Mouse (Mus musculus): ENCODE data around the gene Sult2b1. TPM values are rescaled to one million over a fixed set of nuclear protein-coding genes. Genes with fewer than 3 reads are reported as not detected.

Sult2b1 gene
- polyA plus RNA-seq, 1 experiment from 2014 or later: 1.7 TPM

DNA sequence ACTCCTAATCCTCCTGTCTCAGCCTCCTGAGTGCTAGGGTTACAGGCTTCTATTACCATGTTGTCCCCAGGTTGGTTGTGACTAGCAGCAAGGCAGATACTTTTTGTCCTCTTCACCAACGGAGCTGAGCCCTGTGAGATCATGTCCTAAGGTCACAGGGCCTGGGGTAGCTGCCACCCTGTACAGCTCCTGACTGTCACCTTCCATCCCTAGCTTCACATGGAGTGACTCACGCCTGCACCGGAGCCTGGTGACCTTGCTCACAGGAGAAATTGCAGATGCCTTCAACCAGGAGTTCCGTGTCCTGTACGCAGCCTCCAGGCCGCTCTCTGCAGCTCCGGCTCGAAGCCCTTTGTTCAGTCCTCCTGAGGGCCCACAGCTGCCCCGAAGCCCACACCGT, 58.0 kb downstream of the Sult2b1 start:
- no peak for DNase-seq (ENCODE audit: low spot score)
- H3K36me3 ChIP-seq (replicated peaks): peaks cover 87% of the 10 kb centered on the region
- H3K27me3 ChIP-seq (replicated peaks; ENCODE audit: low read depth, poor library complexity, severe bottlenecking): no peaks in the 10 kb centered on the region
- peaks cover 21% of the 10 kb centered on the region for H3K4me1 ChIP-seq
- no peaks in the 10 kb centered on the region for H3K9me3 ChIP-seq
- WGBS: 94% methylated on average over 10 of the region's 10 CpGs
- no peak overlapping the region for H3K27ac ChIP-seq (replicated peaks)
- H3K4me3 ChIP-seq: peak overlapping the region; percentile 13; the same call in 1 of the 2 replicates

DNA sequence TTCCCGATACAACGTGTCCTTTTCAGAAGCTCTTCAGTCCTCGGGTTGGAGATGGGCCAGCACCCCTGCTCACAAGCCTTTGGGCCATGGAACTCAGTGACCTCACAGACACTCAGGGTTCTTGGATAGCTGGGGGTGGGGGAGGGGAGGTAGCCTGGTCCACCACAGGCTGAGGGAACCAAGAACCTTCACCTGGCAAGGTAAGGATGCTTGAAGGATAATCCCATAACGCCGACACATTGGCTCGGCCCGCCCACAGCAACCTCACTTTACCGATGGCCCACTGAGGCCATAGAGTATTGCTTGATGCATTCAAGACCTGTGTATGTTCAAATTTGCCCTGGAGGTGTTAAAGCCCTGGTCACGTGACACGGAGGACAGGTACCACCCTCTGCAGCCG, 58.8 kb downstream of the Sult2b1 start, which contains the start of gene Spaca4:
TSS of gene Spaca4 (minus strand) at position 101 of the 400 bp plus-strand sequence.
- H3K4me3 ChIP-seq: peak within 1 kb of the TSS; percentile 13; the same call in 1 of the 2 replicates
- H3K4me1 ChIP-seq: peaks cover 19% of the 10 kb centered on the region
- no peak for DNase-seq (ENCODE audit: low spot score)
- no peaks in the 10 kb centered on the region for H3K27me3 ChIP-seq (replicated peaks; ENCODE audit: low read depth, poor library complexity, severe bottlenecking)
- H3K27ac ChIP-seq (replicated peaks): no peak within 1 kb of the TSS
- no peaks in the 10 kb centered on the region for H3K9me3 ChIP-seq
- 92% methylated on average over 11 of the region's 11 CpGs for WGBS
- H3K36me3 ChIP-seq (replicated peaks): peaks cover 94% of the 10 kb centered on the region

DNA sequence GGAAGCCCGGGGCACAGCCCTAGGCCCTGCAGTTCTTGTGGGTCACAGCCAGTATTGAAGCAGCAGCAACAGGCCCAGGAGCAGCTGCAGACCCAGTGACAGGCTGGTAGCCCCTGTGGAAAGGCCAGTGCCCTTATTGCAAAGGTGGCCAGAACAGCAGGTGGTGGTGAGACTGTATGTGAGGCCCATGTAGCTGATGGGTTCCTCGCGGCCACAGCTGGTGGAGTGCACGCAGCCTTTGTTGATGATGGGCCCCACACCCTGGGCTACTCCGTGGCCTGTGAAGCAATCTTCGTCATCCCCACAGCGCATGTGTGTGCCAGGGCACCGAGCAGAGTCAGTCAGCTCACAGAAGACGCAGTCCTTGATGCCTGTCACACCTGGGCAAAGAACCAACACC, 59.3 kb downstream of the Sult2b1 start:
- peaks cover 99% of the 10 kb centered on the region for H3K36me3 ChIP-seq (replicated peaks)

DNA sequence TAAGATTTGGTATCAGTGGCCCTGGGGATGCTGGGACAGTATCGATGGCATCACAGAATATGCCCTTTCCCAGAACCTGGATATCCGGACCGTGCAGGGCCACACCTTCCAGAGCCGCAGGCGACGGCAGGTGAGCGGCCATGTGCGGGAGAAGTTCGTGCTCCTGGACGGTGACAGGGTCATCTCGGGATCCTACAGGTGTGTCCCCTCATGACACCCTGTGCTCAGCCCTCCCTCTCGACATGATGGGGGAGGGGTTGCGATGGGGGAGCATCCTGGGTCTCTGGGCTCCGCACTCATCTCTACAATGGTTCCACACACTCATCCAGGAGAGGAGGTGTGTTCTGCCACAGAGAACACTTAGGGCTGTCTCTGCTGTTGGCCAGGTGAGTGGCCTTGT, 60.7 kb downstream of the Sult2b1 start:
- peaks cover 24% of the 10 kb centered on the region for H3K4me1 ChIP-seq
- 92% methylated on average over 14 of the region's 14 CpGs for whole genome bisulfite sequencing
- H3K36me3 ChIP-seq (replicated peaks): peaks cover 100% of the 10 kb centered on the region
- no peaks in the 10 kb centered on the region for H3K9me3 ChIP-seq
- no peak overlapping the region for H3K4me3 ChIP-seq
- H3K27me3 ChIP-seq (replicated peaks; ENCODE audit: low read depth, poor library complexity, severe bottlenecking): no peaks in the 10 kb centered on the region
- H3K27ac ChIP-seq (replicated peaks): no peak overlapping the region
- DNase-seq (ENCODE audit: low spot score): no peak

More for the DNA sequence above, 59.3 kb downstream of the Sult2b1 start:
- no peak overlapping the region for H3K4me3 ChIP-seq
- no peak for DNase-seq (ENCODE audit: low spot score)
- no peaks in the 10 kb centered on the region for H3K9me3 ChIP-seq
- 93% methylated on average over 9 of the region's 9 CpGs for whole genome bisulfite sequencing
- peaks cover 18% of the 10 kb centered on the region for H3K4me1 ChIP-seq
- no peaks in the 10 kb centered on the region for H3K27me3 ChIP-seq (replicated peaks; ENCODE audit: low read depth, poor library complexity, severe bottlenecking)
- no peak overlapping the region for H3K27ac ChIP-seq (replicated peaks)

DNA sequence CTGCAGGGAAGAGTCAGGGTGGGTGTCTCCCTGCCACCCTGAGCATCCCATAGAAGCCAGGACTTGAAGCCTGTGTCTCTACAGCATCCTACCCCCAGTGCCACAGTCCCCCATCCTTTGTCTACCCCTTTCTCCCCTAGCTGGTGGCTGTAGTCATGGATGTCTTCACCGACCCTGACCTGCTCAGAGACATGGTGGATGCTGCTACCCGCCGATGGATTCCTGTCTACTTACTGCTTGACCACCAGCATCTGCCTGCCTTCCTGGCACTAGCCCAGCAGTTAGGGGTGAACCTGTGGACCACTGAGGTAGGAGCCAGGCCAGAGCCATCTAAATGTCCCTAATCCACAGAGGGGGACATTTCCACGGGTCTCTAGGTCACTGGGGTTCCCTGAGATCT, 61.2 kb downstream of the Sult2b1 start:
- H3K4me3 ChIP-seq: no peak overlapping the region
- H3K9me3 ChIP-seq: no peaks in the 10 kb centered on the region
- 91% methylated on average over 4 of the region's 4 CpGs for WGBS
- DNase-seq (ENCODE audit: low spot score): no peak
- H3K27ac ChIP-seq (replicated peaks): no peak overlapping the region
- H3K4me1 ChIP-seq: peaks cover 25% of the 10 kb centered on the region
- H3K27me3 ChIP-seq (replicated peaks; ENCODE audit: low read depth, poor library complexity, severe bottlenecking): no peaks in the 10 kb centered on the region
- peaks cover 97% of the 10 kb centered on the region for H3K36me3 ChIP-seq (replicated peaks)

DNA sequence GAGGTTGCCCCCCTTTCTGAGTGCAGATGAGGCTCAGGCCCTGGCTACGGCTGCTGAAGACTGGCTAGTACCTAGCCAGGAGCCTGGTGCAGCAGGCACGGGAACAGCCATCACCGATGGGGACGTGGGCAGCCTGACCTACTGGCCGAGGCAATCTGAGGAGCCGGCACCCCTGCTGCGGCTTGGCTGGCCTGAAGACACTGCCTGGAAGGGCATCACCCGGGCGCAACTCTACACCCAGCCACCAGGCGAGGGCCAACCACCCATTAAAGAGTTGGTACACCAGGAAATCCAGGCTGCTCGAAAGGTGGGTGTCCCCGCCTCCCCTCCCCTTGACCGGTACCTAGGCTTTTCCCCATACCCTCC, 62.1 kb downstream of the Sult2b1 start:
- H3K27ac ChIP-seq (replicated peaks): peak overlapping the region; percentile 30; the same call in 1 of the 2 replicates
- peaks cover 87% of the 10 kb centered on the region for H3K36me3 ChIP-seq (replicated peaks)
- H3K4me3 ChIP-seq: 0 out of 2 replicates have a peak overlapping the region, but pooled peaks have one; percentile 14
- no peaks in the 10 kb centered on the region for H3K27me3 ChIP-seq (replicated peaks; ENCODE audit: low read depth, poor library complexity, severe bottlenecking)
- DNase-seq (ENCODE audit: low spot score): no peak
- peaks cover 25% of the 10 kb centered on the region for H3K4me1 ChIP-seq
- WGBS: 86% methylated on average over 13 of the region's 13 CpGs
- H3K9me3 ChIP-seq: no peaks in the 10 kb centered on the region

DNA sequence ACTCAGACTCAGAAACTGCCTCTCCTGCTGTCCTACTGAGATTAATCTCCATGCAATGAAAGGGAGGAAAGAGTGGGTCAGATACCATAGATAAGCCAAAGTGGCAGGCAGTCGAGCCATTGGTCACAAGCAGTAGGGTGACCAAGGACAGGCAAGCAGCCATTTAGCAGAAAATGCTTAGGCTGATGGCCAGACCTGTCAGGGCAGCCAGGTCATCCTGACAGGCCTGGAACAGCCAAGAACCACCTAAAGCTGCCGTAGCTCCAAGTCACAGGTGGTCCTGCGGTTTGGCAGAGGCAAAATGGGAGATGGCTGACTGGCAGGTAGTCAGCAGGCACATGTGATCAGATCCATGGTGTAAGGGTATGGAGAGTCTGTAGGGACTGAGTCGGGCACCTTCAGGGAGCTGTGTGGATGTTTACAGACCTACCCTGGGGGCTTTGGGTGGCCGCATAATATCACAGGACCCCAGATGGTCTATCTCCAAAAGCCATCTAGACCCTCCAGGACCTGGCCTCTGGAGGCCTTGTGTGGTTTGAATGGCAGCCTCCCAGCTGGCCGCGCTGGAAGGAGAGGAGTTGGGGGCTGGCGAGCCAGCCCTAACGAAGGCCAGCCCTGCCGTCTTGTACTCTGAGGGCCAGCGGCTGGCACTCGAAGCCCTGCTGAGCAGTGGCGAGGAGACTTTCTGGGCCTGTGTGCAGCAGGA, 62.7 kb downstream of the Sult2b1 start:
- WGBS: 70% methylated on average over 13 of the region's 13 CpGs
- peak overlapping the region; percentile 29; the same call in 1 of the 2 replicates for H3K4me3 ChIP-seq
- peaks cover 82% of the 10 kb centered on the region for H3K36me3 ChIP-seq (replicated peaks)
- no peak for DNase-seq (ENCODE audit: low spot score)
- peak overlapping the region; percentile 30 for H3K27ac ChIP-seq (replicated peaks)
- H3K9me3 ChIP-seq: no peaks in the 10 kb centered on the region
- H3K27me3 ChIP-seq (replicated peaks; ENCODE audit: low read depth, poor library complexity, severe bottlenecking): no peaks in the 10 kb centered on the region
- peaks cover 29% of the 10 kb centered on the region for H3K4me1 ChIP-seq

DNA sequence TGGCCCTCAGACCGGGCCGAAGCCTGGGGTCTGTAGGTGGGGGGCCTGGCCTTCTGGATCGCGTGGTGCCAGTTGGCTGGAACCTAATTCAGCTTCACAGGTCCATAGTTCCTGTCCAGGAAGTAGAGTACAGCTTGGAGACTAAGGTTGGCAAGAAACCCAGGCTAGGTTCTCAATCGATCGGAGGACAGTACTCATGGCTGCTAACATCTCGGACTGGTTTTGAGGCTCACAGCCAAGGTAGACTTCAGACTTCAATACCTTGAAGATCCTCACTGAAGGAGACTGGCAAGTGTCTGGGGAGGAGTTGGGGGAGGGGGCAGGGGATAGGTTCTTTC, 63.3 kb downstream of the Sult2b1 start:
- Histone ChIP-seq H3K27ac (replicated peaks) (no peak overlapping the region), H3K36me3 (replicated peaks) (peaks cover 76% of the 10 kb centered on the region), H3K27me3 (replicated peaks; ENCODE audit: low read depth, poor library complexity, severe bottlenecking) (no peaks in the 10 kb centered on the region), H3K4me1 (peaks cover 35% of the 10 kb centered on the region), H3K4me3 (peak overlapping the region; percentile 29; the same call in 1 of the 2 replicates), H3K9me3 (no peaks in the 10 kb centered on the region)
- DNase-seq (ENCODE audit: low spot score): no peak
- WGBS: 84% methylated on average over 7 of the region's 7 CpGs

DNA sequence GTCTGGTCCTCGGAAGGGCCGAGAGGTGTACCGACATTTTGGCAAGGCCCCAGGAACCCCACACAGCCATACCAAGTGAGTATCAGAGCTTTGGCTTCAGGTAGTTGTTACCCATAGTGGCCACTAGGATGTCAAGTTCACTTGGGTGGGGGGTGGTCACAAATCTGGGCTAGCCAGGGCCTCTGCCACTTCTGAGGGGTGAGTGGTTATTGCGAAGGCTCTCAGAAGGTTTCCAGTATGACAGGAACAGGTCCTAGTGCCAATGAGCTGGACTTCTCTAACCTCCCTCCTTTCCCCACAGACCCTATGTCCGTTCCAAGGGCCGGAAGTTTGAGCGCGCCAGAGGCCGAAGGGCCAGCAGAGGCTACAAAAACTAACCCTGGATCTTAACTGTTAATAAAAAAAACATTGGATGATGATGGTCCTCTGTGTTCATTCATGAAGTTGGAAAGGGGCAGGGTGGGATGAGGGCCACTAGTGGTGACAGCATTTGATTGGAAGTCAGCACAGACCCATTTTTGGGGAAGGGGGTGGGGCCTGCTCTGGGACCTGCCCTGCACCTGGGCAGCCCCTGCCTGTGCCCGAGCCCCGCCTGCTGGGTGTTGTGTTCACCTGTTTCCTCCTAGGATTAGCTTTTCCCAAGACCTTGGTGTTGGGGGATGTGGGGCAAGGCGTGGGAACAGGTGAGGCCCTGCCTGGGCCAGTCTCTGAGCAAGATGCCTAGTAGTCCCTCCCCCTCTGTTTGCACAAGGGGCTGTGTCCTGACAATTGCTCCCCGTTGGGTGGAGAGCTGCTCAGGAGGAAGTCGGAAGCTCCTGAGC, 63.8 kb downstream of the Sult2b1 start, which contains the start of gene Fam83e:
TSS of gene Fam83e (plus strand) at position 800 of the 821 bp plus-strand sequence.
- Histone ChIP-seq H3K4me3 (peak within 1 kb of the TSS; percentile 70), H3K27me3 (replicated peaks; ENCODE audit: low read depth, poor library complexity, severe bottlenecking) (no peaks in the 10 kb centered on the region), H3K27ac (replicated peaks) (peak within 1 kb of the TSS; percentile 30; the same call in 1 of the 2 replicates), H3K4me1 (peaks cover 41% of the 10 kb centered on the region), H3K9me3 (no peaks in the 10 kb centered on the region), H3K36me3 (replicated peaks) (peaks cover 70% of the 10 kb centered on the region)
- WGBS: 88% methylated on average over 14 of the region's 14 CpGs
- DNase-seq (ENCODE audit: low spot score): no peak

DNA sequence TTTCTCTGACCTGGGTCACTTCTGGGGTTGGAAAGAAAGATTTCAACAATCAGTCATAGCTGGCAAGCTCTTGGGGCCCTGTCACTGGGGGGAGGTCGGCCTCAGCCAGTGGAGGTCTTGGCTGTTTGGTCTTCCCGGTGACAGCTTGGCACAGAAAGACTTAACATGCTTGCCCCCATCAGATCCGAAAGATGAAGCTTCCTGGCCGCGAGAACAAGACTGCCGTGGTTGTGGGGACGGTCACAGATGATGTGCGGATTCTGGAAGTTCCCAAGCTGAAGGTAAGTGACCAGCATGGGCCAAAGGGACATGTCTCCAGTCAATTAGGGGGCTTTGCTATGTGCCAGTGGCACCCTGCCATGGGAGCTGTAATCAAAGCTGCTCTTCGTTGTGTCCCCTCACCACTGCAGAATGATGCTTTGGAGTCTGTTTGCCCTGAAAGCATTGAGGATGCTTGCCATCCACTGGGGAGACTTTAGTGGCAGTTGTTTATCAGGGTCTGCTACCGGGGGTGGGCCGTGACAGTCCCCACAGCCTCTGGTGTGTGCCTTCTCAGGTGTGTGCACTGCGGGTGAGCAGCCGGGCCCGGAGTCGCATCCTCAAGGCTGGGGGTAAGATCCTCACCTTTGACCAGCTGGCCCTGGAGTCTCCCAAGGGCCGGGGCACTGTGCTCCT, 64.6 kb downstream of the Sult2b1 start:
- peaks cover 63% of the 10 kb centered on the region for H3K36me3 ChIP-seq (replicated peaks)
- WGBS: 94% methylated on average over 16 of the region's 16 CpGs
- no peak overlapping the region for H3K27ac ChIP-seq (replicated peaks)

DNA sequence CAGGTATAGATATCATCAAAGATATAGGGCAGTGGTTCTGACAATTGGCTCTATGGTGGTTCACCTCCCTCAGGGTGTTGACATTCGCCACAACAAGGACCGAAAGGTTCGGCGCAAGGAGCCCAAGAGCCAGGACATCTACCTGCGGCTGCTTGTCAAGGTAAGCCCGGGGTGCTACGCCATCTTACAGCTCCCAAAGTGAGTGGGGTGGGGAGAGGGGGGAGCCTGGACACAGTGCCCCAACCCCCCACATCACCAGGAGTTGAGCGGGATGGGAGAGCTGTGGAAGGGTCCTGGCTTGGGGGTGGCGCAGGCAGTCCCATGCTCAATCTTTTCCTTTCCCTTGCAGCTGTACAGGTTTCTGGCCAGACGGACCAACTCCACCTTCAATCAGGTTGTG, 65.3 kb downstream of the Sult2b1 start:
- Histone ChIP-seq H3K9me3 (no peaks in the 10 kb centered on the region), H3K27me3 (replicated peaks; ENCODE audit: low read depth, poor library complexity, severe bottlenecking) (no peaks in the 10 kb centered on the region), H3K4me3 (peak overlapping the region; percentile 70), H3K4me1 (peaks cover 55% of the 10 kb centered on the region), H3K36me3 (replicated peaks) (peaks cover 58% of the 10 kb centered on the region), H3K27ac (replicated peaks) (peak overlapping the region; percentile 93)
- no peak for DNase-seq (ENCODE audit: low spot score)
- WGBS: 79% methylated on average over 10 of the region's 10 CpGs

More for the DNA sequence above, 64.6 kb downstream of the Sult2b1 start:
- no peak for DNase-seq (ENCODE audit: low spot score)
- Histone ChIP-seq H3K4me1 (peaks cover 48% of the 10 kb centered on the region), H3K27me3 (replicated peaks; ENCODE audit: low read depth, poor library complexity, severe bottlenecking) (no peaks in the 10 kb centered on the region), H3K4me3 (peak overlapping the region; percentile 70), H3K9me3 (no peaks in the 10 kb centered on the region)

DNA sequence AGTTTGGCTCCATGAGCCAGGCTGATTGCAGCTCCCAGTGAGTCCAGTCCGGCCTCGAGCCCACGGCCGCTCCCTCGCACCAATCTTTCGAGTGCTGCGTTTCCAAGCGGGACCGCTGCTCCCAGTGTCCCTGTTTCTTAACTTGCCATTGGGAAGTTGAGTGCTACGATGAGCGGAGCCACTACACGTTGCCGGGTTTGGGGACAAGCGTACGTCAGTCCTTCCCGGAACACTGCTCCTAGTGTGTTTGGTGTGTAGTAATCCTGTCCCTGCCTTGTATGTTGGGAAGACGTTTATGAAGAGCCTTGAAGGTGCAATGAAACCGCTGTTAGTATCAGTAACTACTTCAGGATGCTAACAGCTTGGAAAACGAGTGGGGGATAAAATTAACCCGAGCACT, 66.1 kb downstream of the Sult2b1 start:
- Histone ChIP-seq H3K4me3 (peak overlapping the region; percentile 70), H3K27ac (replicated peaks) (peak overlapping the region; percentile 93), H3K36me3 (replicated peaks) (peaks cover 58% of the 10 kb centered on the region), H3K4me1 (peaks cover 64% of the 10 kb centered on the region), H3K9me3 (no peaks in the 10 kb centered on the region), H3K27me3 (replicated peaks; ENCODE audit: low read depth, poor library complexity, severe bottlenecking) (no peaks in the 10 kb centered on the region)
- no peak for DNase-seq (ENCODE audit: low spot score)
- WGBS: under 1% methylated on average over 20 of the region's 20 CpGs
